Mouse (Mus musculus) granulocyte monocyte progenitor cell, adult 5-6 weeks (primary cell): Measurements from ENCODE around the gene Lin28b. TPM values are rescaled to one million over a fixed set of nuclear protein-coding genes. Genes with fewer than 3 reads are reported as not detected.

ENCODE experiments used
- ATAC-seq: replicated peaks from 2 replicates; pipeline ENCODE4 v1.8.0; 2016; ENCODE audit warnings: mild to moderate bottlenecking, moderate TSS enrichment, inconsistent platforms; ENCODE audit not compliant: poor library complexity, severe bottlenecking
- total RNA-seq, 2 experiments: library from RNA; stranded (forward) in 1 of 2; stranded (reverse) in 1 of 2; fragments of 200-712, 200-1000 nt in 1 of 2; fragments of >200 nt in 1 of 2; fragmentation: Nextera tagmentation in 1 of 2; gene quantifications; 2 replicates each; pipeline ENCODE4 v1.2.3; 2014 to 2017

Gene Lin28b
- total RNA-seq, 2 experiments from 2014 or later = not detected

DNA sequence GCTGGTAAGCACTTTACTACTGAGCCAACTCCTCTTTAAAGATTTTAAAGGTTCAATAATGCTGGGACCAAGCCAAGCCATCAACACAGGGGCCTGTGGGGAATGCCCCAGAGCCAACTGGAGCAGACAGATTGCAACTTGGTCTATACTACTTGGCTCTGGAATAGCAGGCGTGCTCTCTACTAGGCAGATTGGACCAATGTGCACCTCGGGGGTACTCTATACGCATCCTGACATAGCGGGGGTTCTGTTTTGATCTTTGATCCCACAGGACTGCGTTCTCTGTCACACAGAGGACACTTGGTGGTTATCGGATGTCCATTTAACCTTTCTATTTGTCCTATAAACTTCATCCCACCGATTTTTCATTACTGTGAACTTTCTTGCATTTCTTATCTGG, 151.3 kb downstream of the Lin28b start:
- no peak for ATAC-seq

DNA sequence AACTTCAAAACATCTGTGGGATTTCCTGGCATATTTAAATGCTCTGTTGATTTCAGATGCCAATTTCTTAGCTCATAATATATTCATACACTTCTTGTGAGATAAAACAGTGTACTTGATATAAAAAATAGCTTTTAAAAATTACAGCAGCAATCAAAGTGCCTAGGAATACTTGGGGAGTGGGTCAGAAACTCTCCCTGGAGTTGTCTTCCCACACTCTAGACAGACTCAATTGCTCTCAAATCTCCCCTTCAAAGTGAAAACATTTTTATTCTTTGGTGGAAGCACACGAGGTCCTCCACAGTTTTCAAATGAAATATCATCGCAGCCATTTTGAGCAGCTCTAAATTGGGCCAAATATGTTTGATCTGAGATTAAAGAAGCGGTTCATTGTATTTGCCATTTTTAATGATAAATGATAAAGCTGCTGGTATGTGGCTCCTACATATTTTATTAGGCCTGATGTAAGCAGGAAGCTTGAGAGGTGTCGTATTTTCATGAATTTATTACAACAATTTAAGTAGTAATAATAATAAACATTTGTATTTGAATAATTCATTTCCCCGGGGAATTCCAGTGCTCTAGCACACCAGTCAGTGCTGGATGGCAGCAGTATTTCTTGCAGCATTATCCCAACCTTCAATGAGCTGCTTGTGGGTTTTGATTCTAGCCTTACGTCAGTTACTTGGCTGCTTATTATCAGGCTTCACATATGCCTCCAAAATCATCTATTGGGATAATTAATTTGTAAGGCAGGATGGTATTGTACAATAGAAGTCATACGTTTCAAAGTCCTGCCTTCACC, 157.8 kb downstream of the Lin28b start:
- ATAC-seq = no peak

Other genes starting within 250 kb of the Lin28b start
- not detected in 2 replicates for gene Bves, start 150.6 kb downstream of the Lin28b start, total RNA-seq (2014; fragmentation: Nextera tagmentation)
- not detected in 2 replicates for gene Bves, start 150.6 kb downstream of the Lin28b start, total RNA-seq (2017)
- 9.9 and 24.0 TPM in 2 replicates for gene Hace1, start 91.4 kb upstream of the Lin28b start, total RNA-seq (2014; fragmentation: Nextera tagmentation)
- gene Hace1, start 91.4 kb upstream of the Lin28b start, total RNA-seq (2017) = 10.3 and 11.7 TPM in 2 replicates